Mouse (Mus musculus) kidney, adult 2 months (tissue): ENCODE measurements around the gene Mip. TPM values are rescaled to one million over a fixed set of nuclear protein-coding genes. Genes with fewer than 3 reads are reported as not detected.
A peak's percentile ranks its signal among the peaks of the same experiment; 100 is the strongest.
"Not testable (repeated sequence)": the region's sequence is repeated elsewhere in the genome, so short reads cannot be mapped to it uniquely, and the experiment has no call there.

Experiments
- DNase-seq: peaks from one replicate; pipeline ENCODE4 v3.0.0; 2021
- H3K27ac ChIP-seq: fragments of 200-500 bp; 2 replicates; pipeline ENCODE4 v1.5.1; 2012; ENCODE audit warnings: low read depth, low read length, control low read depth, inconsistent platforms; ENCODE audit not compliant: insufficient read depth
- H3K27me3 ChIP-seq: fragments of 200-500 bp; replicated peaks from 2 replicates; pipeline ENCODE4 v1.6.1; 2012; ENCODE audit warnings: mild to moderate bottlenecking, moderate library complexity, low read length, inconsistent platforms; ENCODE audit not compliant: control insufficient read depth, insufficient read depth
- H3K36me3 ChIP-seq: fragments of 200-500 bp; 2 replicates; pipeline ENCODE4 v1.6.1; 2012; ENCODE audit warnings: mild to moderate bottlenecking, moderate library complexity, low read length, inconsistent platforms; ENCODE audit not compliant: control insufficient read depth, insufficient read depth
- H3K4me1 ChIP-seq: fragments of 200-500 bp; 2 replicates; pipeline ENCODE4 v1.6.1; 2011; ENCODE audit warnings: low read length; ENCODE audit not compliant: control insufficient read depth, insufficient read depth
- H3K4me3 ChIP-seq: fragments of 200-500 bp; 2 replicates; pipeline ENCODE4 v1.5.1; 2011; ENCODE audit warnings: mild to moderate bottlenecking, low read depth, low read length, control low read depth; ENCODE audit not compliant: insufficient read depth
- CTCF ChIP-seq: fragments of 200-500 bp; conservative IDR thresholded peaks from 2 replicates; pipeline ENCODE4 v1.5.1; 2011; ENCODE audit warnings: low read depth, mild to moderate bottlenecking, control low read depth, low read length, moderate library complexity, mixed read lengths; ENCODE audit not compliant: insufficient read depth, insufficient read length
- POLR2A ChIP-seq: fragments of 200-500 bp; IDR thresholded peaks from one replicate; pipeline ENCODE4 v1.6.1; 2011; ENCODE audit warnings: low read depth, low read length, control low read depth
- WGBS: fragments of 180-500 bp; shearing (Covaris S2); methylation state at CpG from one replicate; pipeline ENCODE4 v1.1.7; 2018; 5-methylcytosine and 5-hydroxymethylcytosine counted together
- polyA plus RNA-seq: library from polyadenylated mRNA; depleted of rRNA; stranded (reverse); fragments of >200 nt; gene quantifications from 2 replicates; pipeline ENCODE4 v1.2.3, GENCODE M21; 2012

Mip gene
- polyA plus RNA-seq, 1 experiment: not detected

DNA sequence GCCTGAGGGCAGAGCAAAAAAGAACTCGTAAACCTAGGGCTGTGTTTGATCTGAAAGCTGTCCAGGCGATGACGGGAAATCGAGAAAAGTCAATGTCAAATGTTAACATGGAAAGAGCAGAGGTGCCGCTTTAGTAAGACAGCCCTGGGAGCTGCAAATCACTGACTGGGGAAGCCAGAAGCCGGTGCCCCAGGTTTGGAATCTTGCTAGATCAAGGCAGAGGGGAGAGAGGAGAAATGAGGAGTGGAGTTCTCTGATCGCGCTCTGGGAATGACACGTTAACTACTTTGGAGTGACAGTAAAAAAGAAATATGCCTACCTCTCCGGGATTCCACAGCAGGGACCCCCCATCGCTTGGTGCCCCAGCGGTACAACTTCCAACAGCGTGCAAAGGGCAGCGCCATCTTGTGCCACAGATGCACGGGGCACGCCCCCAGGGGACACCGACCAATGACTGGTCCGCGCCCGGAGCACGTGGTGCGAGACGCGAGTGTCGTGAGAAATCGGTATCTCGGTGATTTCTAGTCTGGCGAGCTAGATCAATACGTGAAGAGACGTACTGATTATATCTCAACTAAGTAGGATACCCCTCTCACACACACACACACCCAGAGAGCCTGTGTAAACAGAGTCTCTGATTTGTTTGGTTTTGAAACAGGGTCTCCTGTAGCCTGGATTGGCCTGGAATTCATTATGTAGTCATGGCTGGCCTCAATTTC is 14.1 kb upstream of the Mip start, which contains the start of gene Spryd4:
Gene Spryd4, minus strand, starts transcription at position 418 of the 719 bp plus-strand sequence.
- DNase-seq: peak; percentile 95

DNA sequence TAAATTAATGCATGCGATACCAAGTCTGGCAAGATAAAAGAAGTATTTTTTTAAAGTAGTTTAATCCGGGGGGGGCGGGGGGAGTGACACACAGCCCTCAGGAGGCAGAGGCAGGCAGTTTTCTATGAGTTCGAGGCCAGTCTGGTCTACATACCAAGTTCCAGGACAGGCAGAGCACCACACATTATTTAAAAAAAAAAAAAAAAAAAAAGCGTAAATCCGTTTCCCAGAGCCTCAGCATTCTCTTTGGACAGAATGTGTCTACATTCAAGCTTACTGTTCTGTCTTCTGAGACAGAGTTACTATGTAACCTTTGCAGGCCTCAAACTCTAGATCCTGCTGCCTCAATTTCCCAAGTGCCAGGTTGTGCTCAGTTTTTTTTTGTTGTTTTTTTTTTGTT is 13.5 kb upstream of the Mip start:
- no peaks in the 10 kb centered on the region for H3K36me3 ChIP-seq

More for the DNA sequence above, 14.1 kb upstream of the Mip start, which contains the start of gene Spryd4:
- no peaks in the 10 kb centered on the region for H3K36me3 ChIP-seq
- H3K27ac ChIP-seq: 0 out of 2 replicates have a peak within 1 kb of the TSS, but pooled peaks have one; percentile 41
- peaks cover 3% of the 10 kb centered on the region; the same call in 1 of the 2 replicates for H3K4me1 ChIP-seq
- peak; percentile 18; the same call in 1 of the 2 replicates for TF ChIP-seq CTCF
- TF ChIP-seq POLR2A: peak; percentile 50
- under 1% methylated on average over 30 of the region's 30 CpGs for WGBS
- peak within 1 kb of the TSS; percentile 59 for H3K4me3 ChIP-seq
- H3K27me3 ChIP-seq: no peaks in the 10 kb centered on the region

DNA sequence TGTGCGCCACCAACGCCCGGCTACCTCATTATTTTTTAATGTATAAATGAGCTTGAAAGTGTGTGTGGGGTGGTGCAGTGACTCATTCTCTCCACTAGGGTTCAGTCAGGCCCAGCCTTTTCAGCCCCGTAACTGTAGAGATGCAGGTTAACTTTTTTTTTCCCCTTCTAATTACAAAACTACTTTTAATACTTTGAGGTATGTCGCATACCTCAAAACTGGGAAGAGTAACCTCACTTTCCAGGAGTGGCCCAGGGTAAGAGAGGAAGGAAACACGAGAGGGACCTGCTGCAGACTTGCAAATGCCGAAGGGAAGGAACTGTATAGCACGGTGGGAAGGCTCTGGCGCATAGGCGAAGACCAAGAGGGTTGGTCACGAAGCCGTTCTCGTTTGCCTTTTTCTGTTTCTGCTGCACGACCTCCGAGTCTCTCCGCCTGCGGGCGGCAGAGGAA is 12.7 kb upstream of the Mip start:
- WGBS: under 1% methylated on average over 18 of the region's 18 CpGs
- DNase-seq: peak; percentile 85
- no peaks in the 10 kb centered on the region for H3K36me3 ChIP-seq
- H3K27me3 ChIP-seq: no peaks in the 10 kb centered on the region
- H3K27ac ChIP-seq: peak overlapping the region; percentile 27; the same call in 1 of the 2 replicates
- TF ChIP-seq CTCF: peak; percentile 73
- TF ChIP-seq POLR2A: no peak
- H3K4me3 ChIP-seq: peak overlapping the region; percentile 59
- H3K4me1 ChIP-seq: peaks cover 3% of the 10 kb centered on the region; the same call in 1 of the 2 replicates

More for the DNA sequence above, 13.5 kb upstream of the Mip start:
- Histone ChIP-seq H3K27me3 (no peaks in the 10 kb centered on the region), H3K4me1 (peaks cover 3% of the 10 kb centered on the region; the same call in 1 of the 2 replicates), H3K4me3 (no peak overlapping the region), H3K27ac (no peak overlapping the region)
- no peak for DNase-seq
- TF ChIP-seq POLR2A (no peak), CTCF (no peak)
- 46% methylated on average over 6 of the region's 6 CpGs for WGBS

DNA sequence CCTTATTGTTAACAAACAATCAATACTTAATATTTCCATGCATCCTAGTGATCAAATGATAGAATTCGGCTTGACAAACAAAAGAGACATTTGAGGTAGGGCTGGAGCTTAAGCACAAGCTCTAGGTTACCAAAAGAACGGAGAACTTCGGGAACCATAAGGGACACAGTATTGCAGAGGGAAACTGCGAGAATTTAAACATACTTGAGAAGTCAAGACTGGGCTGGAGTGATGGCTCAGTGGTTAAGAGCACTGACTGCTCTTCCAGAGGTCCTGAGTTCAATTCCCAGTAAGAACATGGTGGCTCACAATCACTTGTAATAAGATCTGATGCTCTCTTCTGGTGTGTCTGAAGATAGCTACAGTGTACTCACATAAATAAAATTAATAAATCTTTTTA is 11.5 kb upstream of the Mip start:
- not testable (repeated sequence) for H3K4me1 ChIP-seq, H3K27me3 ChIP-seq, DNase-seq, H3K4me3 ChIP-seq, H3K36me3 ChIP-seq, H3K27ac ChIP-seq
- WGBS: 85% methylated on average over 4 of the region's 4 CpGs

DNA sequence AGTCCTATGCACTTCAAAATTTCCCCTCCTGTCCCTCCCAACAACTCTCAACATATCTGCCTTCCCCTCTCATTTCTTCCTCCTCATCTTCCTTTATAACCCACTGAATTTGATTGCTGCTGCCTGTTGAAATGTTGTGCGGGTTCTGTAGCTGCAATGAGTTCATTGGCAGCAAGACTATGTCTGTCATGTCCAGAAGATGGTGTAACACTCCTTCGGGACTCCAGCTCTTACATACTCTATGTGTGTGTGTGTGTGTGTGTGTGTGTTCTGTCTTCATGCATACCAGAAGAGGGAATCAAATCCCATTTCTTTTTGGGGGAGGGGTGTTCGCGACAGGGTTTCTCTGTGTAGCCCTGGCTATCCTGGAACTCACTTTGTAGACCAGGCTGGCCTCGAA is 10.7 kb upstream of the Mip start:
- WGBS: 75% methylated on average over 5 of the region's 5 CpGs
- H3K4me1 ChIP-seq: peaks cover 3% of the 10 kb centered on the region; the same call in 1 of the 2 replicates
- H3K27me3 ChIP-seq: no peaks in the 10 kb centered on the region
- no peak for DNase-seq
- no peak overlapping the region for H3K4me3 ChIP-seq
- no peak overlapping the region for H3K27ac ChIP-seq
- H3K36me3 ChIP-seq: no peaks in the 10 kb centered on the region
- no peak for TF ChIP-seq POLR2A
- TF ChIP-seq CTCF: no peak

DNA sequence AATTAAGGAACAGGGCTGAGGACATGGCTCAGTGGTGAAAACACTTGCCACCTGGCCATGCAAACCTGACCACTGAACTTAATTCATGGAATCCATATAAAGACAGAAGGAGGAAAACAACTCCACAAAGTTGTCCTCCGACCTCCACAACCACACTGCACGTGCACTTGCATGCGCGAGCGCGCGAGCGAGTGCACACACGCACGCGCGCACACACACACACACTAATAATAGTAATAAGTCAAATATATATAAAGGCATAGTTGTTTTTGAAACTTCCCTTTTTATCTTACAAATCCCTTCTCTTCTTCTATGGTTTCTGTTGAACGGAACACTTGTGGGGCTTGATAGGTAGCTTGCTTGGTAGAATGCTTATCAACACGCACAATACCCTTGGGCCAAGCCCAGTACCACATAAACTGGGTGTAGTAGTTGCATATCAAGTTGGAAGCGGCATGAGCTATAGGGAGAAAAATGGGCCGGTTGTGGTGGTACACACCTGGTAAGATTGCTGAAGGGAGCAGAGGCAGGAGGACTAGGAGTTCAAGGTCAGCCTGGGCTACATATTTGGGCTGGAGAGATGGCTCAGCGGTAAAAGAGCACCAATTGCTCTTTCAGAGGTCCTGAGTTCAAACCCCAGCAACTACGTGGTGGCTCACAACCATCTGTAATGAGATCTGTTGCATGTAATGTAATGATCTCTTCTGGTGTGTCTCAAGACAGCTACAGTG is 7.1 kb upstream of the Mip start:
- no peak for DNase-seq
- Histone ChIP-seq H3K27me3 (no peaks in the 10 kb centered on the region), H3K27ac (no peak overlapping the region), H3K36me3 (no peaks in the 10 kb centered on the region), H3K4me1 (no peaks in the 10 kb centered on the region), H3K4me3 (no peak overlapping the region)
- TF ChIP-seq CTCF (no peak), POLR2A (no peak)
- 94% methylated on average over 18 of the region's 18 CpGs for WGBS

DNA sequence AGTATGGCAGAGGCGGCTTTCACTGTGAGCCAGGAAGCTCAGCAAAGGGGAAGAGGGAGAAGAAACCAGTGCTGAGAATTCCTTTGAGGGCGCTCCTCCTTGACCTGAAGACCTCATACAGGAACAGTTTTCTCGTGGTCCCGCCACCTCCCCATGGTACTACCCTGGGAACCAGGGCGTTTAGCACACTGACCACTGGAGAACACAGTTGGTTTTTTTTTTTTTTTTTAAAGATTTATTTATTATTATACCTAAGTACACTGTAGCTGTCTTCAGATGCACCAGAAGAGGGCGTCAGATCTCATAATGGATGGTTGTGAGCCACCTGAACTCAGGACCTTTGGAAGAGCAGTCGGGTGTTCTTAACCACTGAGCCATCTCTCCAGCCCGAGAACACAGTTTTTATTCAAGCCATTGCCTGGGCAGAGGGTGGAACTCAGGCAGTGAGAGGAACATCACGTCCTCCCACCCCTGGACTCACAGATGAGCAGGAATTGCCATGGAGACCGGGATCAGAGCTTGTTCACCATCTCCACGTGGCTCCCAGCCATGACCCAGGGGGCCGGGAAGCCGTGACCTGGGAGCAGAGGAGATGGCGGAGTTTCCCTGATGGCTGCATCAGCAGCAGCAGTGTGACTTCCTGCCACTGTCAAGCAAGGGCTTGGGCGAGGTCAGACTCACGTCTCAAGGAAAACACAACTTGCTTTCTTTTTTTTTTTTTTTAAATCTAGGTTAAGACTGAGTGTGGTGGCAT is 3.9 kb upstream of the Mip start:
- no peak overlapping the region for H3K27ac ChIP-seq
- WGBS: 49% methylated on average over 16 of the region's 16 CpGs
- TF ChIP-seq POLR2A: no peak
- no peak for TF ChIP-seq CTCF
- no peak overlapping the region for H3K4me3 ChIP-seq
- peak; percentile 27 for DNase-seq
- H3K4me1 ChIP-seq: no peaks in the 10 kb centered on the region
- H3K27me3 ChIP-seq: no peaks in the 10 kb centered on the region
- H3K36me3 ChIP-seq: no peaks in the 10 kb centered on the region
